Mouse (Mus musculus) G1E (cell line): ENCODE data around the gene Phf2. TPM values are rescaled to one million over a fixed set of nuclear protein-coding genes. Genes with fewer than 3 reads are reported as not detected.

Source experiments
- ATAC-seq: 2 replicates; pipeline ENCODE4 v1.8.0; 2016; ENCODE audit warnings: mild to moderate bottlenecking; ENCODE audit not compliant: insufficient number of reproducible peaks, poor library complexity, low FRiP score, severe bottlenecking; ENCODE audit errors: extremely low read depth
- DNase-seq: peaks from one replicate; pipeline ENCODE4 v3.0.0; 2012; ENCODE audit warnings: low spot score
- H3K27me3 ChIP-seq: 2 replicates; pipeline ENCODE4 v1.6.1; 2012; ENCODE audit warnings: mild to moderate bottlenecking, low read length, inconsistent platforms; ENCODE audit not compliant: insufficient read depth
- H3K36me3 ChIP-seq: replicated peaks from 2 replicates; pipeline ENCODE3; 2012; ENCODE audit warnings: mild to moderate bottlenecking, inconsistent platforms
- H3K4me1 ChIP-seq: 2 replicates; pipeline ENCODE4 v1.6.1; 2012; ENCODE audit warnings: low read depth, low read length, inconsistent platforms, mixed read lengths; ENCODE audit not compliant: insufficient read depth
- H3K4me3 ChIP-seq: 2 replicates; pipeline ENCODE4 v1.5.1; 2012; ENCODE audit warnings: low read depth, mild to moderate bottlenecking, inconsistent platforms, low read length, moderate library complexity, mixed read lengths
- H3K9me3 ChIP-seq: replicated peaks from 2 replicates; pipeline ENCODE4 v1.6.1; 2012; ENCODE audit warnings: inconsistent platforms
- CTCF ChIP-seq: IDR thresholded peaks from 2 replicates; pipeline ENCODE4 v1.5.1; 2012; ENCODE audit warnings: low read depth, low read length, inconsistent platforms, mixed read lengths
- GATA1 ChIP-seq: IDR thresholded peaks from 2 replicates; pipeline ENCODE4 v1.6.1; 2012; ENCODE audit warnings: borderline replicate concordance, low read length, inconsistent platforms, mixed read lengths
- GATA2 ChIP-seq: IDR thresholded peaks from 2 replicates; pipeline ENCODE4 v1.6.1; 2012; ENCODE audit warnings: low read depth, low read length, inconsistent platforms, borderline replicate concordance
- POLR2AphosphoS5 ChIP-seq: IDR thresholded peaks from 2 replicates; pipeline ENCODE4 v1.6.1; 2012; ENCODE audit warnings: low read depth, low read length, inconsistent platforms; ENCODE audit not compliant: insufficient replicate concordance
- TAL1 ChIP-seq: conservative IDR thresholded peaks from 2 replicates; pipeline ENCODE4 v1.6.1; 2012; ENCODE audit warnings: low read depth, low read length, inconsistent platforms, mixed read lengths
- polyA plus RNA-seq: library from polyadenylated mRNA; stranded (reverse); fragments of >175 nt; gene quantifications from 2 replicates; pipeline ENCODE4 v1.2.3, GENCODE M21; 2012
- total RNA-seq, 2 experiments: library from RNA; stranded (forward) in 1 of 2; stranded (reverse) in 1 of 2; fragments of 200-1000 nt in 1 of 2; fragments of >200 nt in 1 of 2; fragmentation: Nextera tagmentation in 1 of 2; gene quantifications; 2 replicates each; pipeline ENCODE4 v1.2.3; 2014 to 2017

Phf2 gene
- 53.7 and 59.0 TPM in 2 replicates for total RNA-seq (2014; fragmentation: Nextera tagmentation)
- total RNA-seq (2017): 7.0 and 9.6 TPM in 2 replicates
- 45.3 and 49.2 TPM in 2 replicates for polyA plus RNA-seq

DNA sequence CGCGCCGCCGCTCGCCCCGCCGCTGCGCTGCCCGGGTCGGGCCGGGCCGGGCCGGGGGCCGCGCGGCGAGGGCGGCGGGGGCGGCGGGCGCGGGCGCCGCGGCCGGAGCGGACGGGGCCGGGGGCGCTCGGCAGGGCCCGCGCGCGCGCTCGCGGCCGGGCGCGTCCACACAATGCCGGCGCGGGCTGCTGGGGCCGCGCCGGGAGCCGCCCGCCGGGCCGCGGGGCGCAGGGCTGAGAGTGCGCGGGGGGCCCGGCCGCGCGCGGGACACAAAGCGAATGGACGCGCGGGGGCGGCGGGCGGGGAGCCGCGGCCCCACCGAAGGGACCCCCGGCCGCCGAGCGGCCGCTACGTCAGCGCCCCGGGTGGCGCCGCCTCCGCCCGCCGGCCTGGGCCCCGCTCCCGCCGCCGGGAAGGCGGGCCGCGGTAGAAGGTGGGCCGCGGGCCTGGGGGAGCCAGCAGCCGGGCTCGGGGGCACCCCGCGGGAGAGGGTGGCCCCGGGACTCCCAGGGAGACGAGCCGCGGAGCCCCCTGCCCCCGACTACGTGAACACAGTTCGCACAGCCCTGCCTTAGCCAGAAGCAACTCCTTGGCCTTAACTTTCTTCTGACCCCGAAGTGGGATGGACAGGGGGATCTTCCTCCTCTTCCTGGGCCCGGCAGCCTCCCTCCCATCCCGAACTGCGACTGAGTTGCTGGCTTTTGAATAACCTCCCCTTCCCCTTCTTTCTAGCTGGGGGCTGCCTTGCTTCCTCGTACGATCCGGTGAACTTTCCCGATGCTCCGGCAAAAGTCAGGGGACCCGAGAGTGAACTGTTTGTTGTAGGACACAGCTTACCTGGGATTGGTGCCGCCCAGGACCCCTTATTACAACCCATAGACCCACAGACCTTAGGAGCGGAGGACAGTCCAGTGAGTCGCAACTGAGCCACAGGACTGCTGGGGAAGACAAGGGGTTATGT lies at the start of gene Phf2:
Gene Phf2, minus strand, starts transcription at position 349 of the 961 bp plus-strand sequence.
- ATAC-seq (no peak), DNase-seq (peak; percentile 62)
- TF ChIP-seq TAL1 (no peak), CTCF (no peak), GATA2 (no peak), GATA1 (no peak), POLR2AphosphoS5 (no peak)
- Histone ChIP-seq H3K36me3 (peaks cover 33% of the 10 kb centered on the region), H3K4me3 (peak within 1 kb of the TSS; percentile 88), H3K9me3 (no peaks in the 10 kb centered on the region), H3K27me3 (no peaks in the 10 kb centered on the region), H3K4me1 (peaks cover 48% of the 10 kb centered on the region)

DNA sequence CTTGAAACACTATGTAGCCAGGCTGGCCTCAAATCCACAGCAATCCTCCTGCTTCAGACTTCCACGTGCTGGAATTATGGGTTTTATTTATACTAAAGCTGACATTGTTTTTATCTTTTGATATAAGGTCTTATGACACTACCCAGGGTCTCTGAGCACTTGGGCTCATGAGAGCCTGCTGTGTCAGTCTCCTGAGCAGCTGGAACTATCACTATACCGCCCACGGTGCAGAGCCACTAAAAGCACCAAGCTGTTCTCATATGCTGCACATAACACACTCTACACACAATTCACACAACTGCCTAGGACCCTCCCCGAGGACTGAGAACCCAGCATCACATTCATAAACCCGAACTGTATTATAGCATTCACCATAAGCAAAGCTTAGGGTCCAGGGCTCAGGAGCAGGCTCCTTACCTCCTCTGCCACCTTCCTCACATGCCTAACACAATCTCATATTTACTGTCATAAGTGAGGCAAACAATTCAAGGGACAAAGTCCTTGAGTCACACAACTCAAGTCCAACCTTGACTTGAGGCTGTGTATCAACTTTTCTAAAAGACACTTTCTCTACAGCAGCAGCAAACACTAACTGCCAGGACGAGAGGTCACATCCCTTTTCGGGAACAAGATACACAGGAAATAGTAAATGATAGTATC lies 49.0 kb upstream of the Phf2 start:
- ATAC-seq: no peak
- Histone ChIP-seq H3K27me3 (no peaks in the 10 kb centered on the region), H3K9me3 (no peaks in the 10 kb centered on the region), H3K4me3 (no peak overlapping the region), H3K36me3 (peaks cover 94% of the 10 kb centered on the region), H3K4me1 (peaks cover 3% of the 10 kb centered on the region; the same call in 1 of the 2 replicates)
- TF ChIP-seq POLR2AphosphoS5: no peak
- no peak for TF ChIP-seq CTCF
- TF ChIP-seq GATA2: no peak
- TF ChIP-seq TAL1: no peak
- TF ChIP-seq GATA1: no peak
- no peak for DNase-seq

DNA sequence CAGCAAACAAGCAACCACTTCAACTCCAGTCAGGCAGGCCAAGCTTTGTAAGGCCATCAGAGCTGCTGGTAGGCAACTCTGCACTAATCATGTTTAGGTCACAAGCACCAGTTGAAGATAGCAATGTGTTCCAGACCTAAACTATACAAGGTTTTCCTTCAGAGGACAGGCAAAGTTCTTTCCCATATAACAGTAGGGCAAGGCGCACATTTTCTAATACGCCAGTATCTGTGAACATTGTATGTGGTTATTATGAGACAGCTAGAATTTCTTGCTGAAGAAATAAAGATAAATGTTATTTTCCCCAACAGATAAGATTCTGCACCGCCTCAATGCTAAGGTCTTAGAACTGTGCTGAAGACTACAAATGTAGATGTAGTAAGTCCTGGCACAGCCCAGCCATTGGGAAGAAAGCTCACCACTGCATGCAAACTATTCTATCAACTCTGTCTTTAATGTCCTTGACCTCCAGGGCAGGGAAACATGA lies 46.2 kb upstream of the Phf2 start:
- ATAC-seq: no peak
- no peaks in the 10 kb centered on the region for H3K9me3 ChIP-seq
- DNase-seq: no peak
- H3K36me3 ChIP-seq: peaks cover 91% of the 10 kb centered on the region
- no peaks in the 10 kb centered on the region for H3K27me3 ChIP-seq
- peaks cover 3% of the 10 kb centered on the region; the same call in 1 of the 2 replicates for H3K4me1 ChIP-seq
- H3K4me3 ChIP-seq: no peak overlapping the region
- TF ChIP-seq POLR2AphosphoS5: no peak
- TF ChIP-seq TAL1: no peak
- TF ChIP-seq GATA2: no peak
- no peak for TF ChIP-seq GATA1
- no peak for TF ChIP-seq CTCF

DNA sequence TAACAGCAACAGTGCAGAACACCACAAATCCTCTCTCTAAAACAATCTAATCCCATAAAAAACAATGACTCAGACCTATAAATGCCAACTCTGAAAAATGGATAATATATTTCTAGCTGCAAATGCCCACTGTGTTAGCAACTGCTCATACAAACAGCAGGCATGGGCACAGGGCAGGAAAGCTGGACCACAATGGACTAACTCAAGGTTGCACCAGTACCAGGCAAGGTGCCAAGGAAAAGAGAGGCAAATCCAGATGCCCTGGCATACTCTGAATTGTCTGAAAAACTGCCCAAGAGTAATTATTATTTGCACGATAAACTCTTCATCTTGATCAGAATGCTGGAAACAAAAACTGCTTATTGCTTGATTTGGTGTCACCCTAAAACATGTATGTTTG lies 42.8 kb upstream of the Phf2 start:
- no peak for TF ChIP-seq GATA1
- no peak for TF ChIP-seq POLR2AphosphoS5
- TF ChIP-seq TAL1: no peak
- Histone ChIP-seq H3K9me3 (no peaks in the 10 kb centered on the region), H3K27me3 (no peaks in the 10 kb centered on the region), H3K4me3 (no peak overlapping the region), H3K4me1 (no peaks in the 10 kb centered on the region), H3K36me3 (peaks cover 89% of the 10 kb centered on the region)
- ATAC-seq (no peak), DNase-seq (no peak)

DNA sequence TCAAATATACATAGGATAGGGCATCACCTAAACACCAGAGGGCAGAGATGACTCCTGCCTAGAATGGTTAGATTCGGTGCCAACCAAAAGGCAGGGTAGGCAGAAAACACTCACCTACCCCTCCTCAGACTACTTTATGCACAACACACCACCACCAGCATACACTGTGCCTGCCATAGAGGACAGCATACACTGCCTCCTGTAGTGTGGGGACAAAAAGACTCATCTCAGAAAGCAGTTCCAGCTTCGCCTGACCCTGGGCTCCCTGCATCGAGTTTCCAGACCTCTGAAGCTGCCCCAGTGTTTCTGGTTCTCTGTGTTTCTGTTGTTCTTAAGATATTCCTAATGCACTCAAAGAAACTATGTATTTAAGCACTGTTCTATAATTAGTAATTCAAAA lies 42.2 kb upstream of the Phf2 start:
- no peaks in the 10 kb centered on the region for H3K4me1 ChIP-seq
- no peaks in the 10 kb centered on the region for H3K9me3 ChIP-seq
- H3K27me3 ChIP-seq: no peaks in the 10 kb centered on the region
- DNase-seq (no peak), ATAC-seq (no peak)
- H3K36me3 ChIP-seq: peaks cover 91% of the 10 kb centered on the region
- H3K4me3 ChIP-seq: no peak overlapping the region
- TF ChIP-seq CTCF: no peak
- no peak for TF ChIP-seq TAL1
- TF ChIP-seq GATA2: no peak
- no peak for TF ChIP-seq POLR2AphosphoS5
- no peak for TF ChIP-seq GATA1

DNA sequence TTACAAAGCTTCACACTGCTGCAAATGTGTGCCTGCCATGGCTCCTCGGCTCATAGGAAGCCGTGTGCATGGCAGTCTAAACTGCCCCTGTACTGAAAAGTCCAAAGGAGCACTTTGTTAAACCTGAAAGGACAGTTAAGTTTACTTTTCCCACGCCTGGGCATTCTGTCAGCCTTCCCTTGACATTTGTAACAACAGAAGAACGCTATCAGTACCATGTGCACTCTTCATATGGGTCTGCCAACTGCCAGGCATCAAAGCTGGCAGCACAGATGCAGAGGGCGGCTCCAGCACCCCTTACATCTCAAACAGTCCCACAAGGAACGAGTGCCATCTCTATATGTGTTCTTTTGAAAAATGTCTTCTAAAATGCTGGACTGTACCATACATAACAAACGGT lies 40.5 kb upstream of the Phf2 start:
- DNase-seq: no peak
- Histone ChIP-seq H3K9me3 (no peaks in the 10 kb centered on the region), H3K36me3 (peaks cover 93% of the 10 kb centered on the region), H3K27me3 (no peaks in the 10 kb centered on the region), H3K4me1 (no peaks in the 10 kb centered on the region), H3K4me3 (no peak overlapping the region)
- no peak for ATAC-seq
- no peak for TF ChIP-seq GATA2
